Mouse (Mus musculus) CD4-positive, CD25-positive, alpha-beta regulatory T cell, adult 2 months (primary cell): ENCODE data around the gene Zkscan6.

Experiments used
- DNase-seq: peaks from one replicate; pipeline ENCODE4 v3.0.0-alpha.2; 2012; ENCODE audit warnings: low read depth, low spot score

Gene Zkscan6

GRCm38 (mm10) chr11:65812088-65812487, 5.1 kb downstream of the Zkscan6 start:
- DNase-seq, result no peak

- no peak for DNase-seq
Observed at GRCm38 (mm10) chr11:65814381-65814780, 7.4 kb downstream of the Zkscan6 start.

GRCm38 (mm10) chr11:65816237-65816636, 9.3 kb downstream of the Zkscan6 start:
- DNase-seq, result no peak

- DNase-seq, result no peak
Observed at GRCm38 (mm10) chr11:65818193-65818592, 11.2 kb downstream of the Zkscan6 start.

GRCm38 (mm10) chr11:65820280-65820679, 13.3 kb downstream of the Zkscan6 start:
- no peak for DNase-seq

- DNase-seq, result peak; percentile 58
Observed at GRCm38 (mm10) chr11:65820877-65821276, 13.9 kb downstream of the Zkscan6 start.

- no peak for DNase-seq
Observed at GRCm38 (mm10) chr11:65824556-65824955, 17.6 kb downstream of the Zkscan6 start.

GRCm38 (mm10) chr11:65838999-65839398, 32.0 kb downstream of the Zkscan6 start:
- DNase-seq, result no peak

- DNase-seq, result no peak
Observed at GRCm38 (mm10) chr11:65846446-65846845, 39.5 kb downstream of the Zkscan6 start.

GRCm38 (mm10) chr11:65852066-65852465, 45.1 kb downstream of the Zkscan6 start:
- peak; percentile 24 for DNase-seq

- no peak for DNase-seq
Observed at GRCm38 (mm10) chr11:65861476-65861875, 54.5 kb downstream of the Zkscan6 start.

- no peak for DNase-seq
Observed at GRCm38 (mm10) chr11:65877146-65877775, 70.3 kb downstream of the Zkscan6 start.
